Mouse (Mus musculus): Measurements from ENCODE around the gene Repin1.

The Repin1 gene

GRCm38 (mm10) chr6:48593158-48594042 is at the start of gene Repin1, which contains the start of gene Gm44965:
TSS of gene Repin1 (plus strand) at chr6:48593883.
TSS of gene Gm44965 (plus strand) at chr6:48593941.
- DNase-seq = peak; percentile 97

DNA sequence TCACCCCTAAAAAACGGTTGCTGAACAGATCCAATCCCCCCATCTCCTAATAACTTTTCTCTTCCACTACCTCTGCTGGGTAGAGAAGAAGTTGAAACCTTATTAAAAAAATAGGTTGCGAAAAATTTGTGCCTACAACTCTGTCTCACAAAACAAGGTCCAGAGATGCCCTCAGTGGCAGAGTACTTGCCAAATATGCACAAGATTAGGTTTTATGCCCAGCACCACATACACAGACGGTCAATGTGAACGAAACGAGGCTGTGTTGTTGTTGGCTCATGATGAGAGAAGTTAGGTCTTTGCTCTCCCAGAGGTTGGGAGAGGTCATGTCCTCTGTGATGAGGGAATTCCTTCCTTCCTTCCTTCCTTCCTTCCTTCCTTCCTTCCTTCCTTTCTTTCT is 48.4 kb upstream of the Repin1 start:
- no peak for DNase-seq

- peak; percentile 63 for DNase-seq
Measured at GRCm38 (mm10) chr6:48546271-48546670, 47.4 kb upstream of the Repin1 start.

GRCm38 (mm10) chr6:48546858-48547257 is 46.8 kb upstream of the Repin1 start:
- no peak for DNase-seq

DNA sequence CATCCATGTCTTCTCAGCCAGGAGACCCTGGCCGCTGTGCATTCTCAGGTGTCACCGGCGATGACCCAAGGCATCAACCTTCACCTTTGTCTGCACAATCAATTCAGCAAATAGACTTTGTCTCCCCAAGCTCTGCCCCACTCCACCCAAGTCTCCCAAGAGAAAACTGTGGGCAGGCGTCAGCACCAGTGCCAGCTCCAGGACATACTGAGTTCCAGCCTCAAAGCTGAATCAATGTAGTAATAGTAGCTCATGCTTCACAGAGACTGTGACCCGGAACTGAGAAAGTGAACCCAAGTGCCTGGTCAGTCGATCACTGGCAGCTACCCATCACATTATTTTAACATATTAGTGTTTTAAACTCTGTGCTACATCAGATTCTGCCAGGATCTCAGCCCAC is 45.4 kb upstream of the Repin1 start:
- DNase-seq = no peak

GRCm38 (mm10) chr6:48552918-48553317 is 40.8 kb upstream of the Repin1 start:
- peak; percentile 50 for DNase-seq

DNA sequence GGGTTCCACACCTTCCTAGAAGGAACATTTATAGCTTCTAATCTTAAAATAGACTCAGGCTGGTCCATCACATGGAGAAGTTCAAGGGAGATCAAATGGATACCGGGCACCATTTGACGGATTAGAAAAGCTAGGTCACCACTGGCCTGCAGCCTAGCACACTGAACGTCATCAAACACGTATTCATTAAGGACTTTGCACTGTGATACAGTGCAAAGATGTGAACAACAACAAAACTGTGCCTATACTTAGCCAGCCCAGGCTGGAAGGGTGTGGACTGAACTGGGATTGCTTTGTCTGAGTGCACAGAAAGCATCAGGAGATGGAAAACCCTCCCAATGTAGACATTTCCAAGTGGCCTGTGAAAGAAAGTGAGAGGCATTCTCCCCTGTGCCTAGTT is 39.9 kb upstream of the Repin1 start:
- no peak for DNase-seq

GRCm38 (mm10) chr6:48554280-48555103 is 39.2 kb upstream of the Repin1 start, which contains the start of gene Lrrc61:
TSS of gene Lrrc61 (plus strand) at chr6:48554796.
- DNase-seq = peak; percentile 98

- DNase-seq = peak; percentile 84
Measured at GRCm38 (mm10) chr6:48555104-48555890, 38.4 kb upstream of the Repin1 start.

GRCm38 (mm10) chr6:48555956-48556355 is 37.7 kb upstream of the Repin1 start:
- DNase-seq = no peak

DNA sequence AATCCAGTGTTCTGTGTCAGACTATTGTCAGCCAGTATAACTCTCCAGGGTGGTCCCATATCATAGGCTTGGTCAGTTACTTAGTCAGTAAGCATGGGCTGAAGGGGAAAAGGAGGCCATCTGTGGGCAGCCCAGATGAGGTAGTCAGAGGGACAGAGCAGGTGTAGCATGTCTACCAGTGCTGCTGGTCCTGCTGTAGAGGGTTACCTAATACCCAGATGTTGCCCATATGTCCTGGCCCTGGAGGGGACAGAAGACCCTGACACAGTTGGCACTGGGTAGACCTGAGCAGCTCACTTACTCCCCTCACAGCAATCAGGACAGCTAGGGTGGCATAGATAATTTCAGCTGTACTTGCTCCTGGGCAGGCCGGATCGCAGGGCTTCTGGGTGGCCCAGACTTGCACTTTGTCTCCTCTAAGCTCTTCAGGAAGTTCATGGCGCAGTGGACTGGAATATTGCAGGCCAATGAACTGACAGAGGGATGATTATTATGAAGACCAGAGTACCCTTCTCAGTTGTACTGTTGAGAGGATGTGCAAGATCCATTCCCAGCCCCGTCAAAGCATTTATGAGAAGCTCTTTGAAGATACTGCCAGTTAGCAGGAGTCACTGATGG is 27.9 kb upstream of the Repin1 start:
- peak; percentile 59 for DNase-seq

DNA sequence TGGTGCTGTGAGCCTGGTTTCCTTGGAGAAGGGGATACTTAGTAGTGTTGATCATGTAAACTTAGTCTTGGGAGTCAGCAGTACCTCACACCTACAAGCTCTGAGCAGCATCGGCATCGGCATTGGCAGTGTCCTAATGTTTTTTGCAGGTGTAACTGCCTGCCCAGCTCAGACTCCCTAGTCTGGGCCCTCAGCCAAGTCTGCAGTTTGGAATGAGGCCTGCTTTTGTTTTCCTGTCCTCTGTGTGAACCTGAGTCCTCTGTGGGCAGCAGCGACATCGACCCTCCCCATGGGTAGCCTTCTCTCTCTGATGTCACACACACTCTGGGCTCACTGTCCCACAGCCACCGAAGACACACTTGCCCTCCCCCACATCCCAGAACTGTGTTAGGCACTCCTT is 27.4 kb upstream of the Repin1 start:
- peak; percentile 91 for DNase-seq

DNA sequence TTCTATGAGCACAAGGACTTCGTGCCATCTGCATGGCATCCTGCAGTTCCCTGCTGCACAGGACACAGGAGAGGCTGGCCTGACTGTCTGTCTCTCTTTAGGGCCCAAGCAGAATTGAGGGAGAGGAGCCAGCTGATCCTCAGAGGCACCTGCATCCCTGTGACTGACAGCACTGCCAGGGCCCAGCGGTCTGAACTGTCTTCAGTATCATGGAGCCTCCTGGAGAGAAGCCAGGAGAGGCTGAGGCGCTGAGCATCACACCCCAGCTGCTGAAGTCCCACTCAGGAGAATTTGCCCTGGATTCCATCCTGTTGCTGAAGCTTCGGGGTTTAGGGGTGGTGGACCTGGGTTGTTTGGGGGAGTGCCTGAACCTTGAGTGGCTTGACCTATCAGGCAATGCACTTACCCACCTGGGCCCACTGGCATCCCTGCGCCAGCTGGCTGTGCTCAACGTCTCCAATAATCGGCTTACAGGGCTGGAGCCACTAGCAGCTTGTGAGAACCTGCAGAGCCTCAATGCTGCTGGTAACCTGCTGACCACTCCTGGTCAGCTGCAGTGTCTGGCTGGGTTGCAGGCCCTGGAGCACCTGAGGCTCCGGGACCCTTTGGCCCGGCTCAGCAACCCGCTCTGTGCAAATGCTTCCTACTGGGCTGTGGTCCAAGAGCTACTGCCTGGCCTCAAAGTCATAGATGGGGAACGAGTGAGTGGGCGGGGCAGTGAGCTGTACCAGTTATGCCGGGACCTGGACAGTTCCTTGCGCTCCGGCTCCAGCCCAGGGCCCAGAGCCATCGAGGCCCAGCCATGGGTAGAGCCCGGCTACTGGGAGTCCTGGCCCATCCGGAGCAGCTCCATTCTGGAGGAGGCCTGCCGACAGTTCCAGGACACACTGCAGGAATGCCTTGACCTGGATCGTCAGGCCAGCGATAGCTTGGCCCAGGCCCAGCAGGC is 25.4 kb upstream of the Repin1 start:
- peak; percentile 85 for DNase-seq

GRCm38 (mm10) chr6:48569065-48569807 is 24.4 kb upstream of the Repin1 start:
- DNase-seq = peak; percentile 75

- no peak for DNase-seq
Measured at GRCm38 (mm10) chr6:48572014-48572413, 21.7 kb upstream of the Repin1 start.

DNA sequence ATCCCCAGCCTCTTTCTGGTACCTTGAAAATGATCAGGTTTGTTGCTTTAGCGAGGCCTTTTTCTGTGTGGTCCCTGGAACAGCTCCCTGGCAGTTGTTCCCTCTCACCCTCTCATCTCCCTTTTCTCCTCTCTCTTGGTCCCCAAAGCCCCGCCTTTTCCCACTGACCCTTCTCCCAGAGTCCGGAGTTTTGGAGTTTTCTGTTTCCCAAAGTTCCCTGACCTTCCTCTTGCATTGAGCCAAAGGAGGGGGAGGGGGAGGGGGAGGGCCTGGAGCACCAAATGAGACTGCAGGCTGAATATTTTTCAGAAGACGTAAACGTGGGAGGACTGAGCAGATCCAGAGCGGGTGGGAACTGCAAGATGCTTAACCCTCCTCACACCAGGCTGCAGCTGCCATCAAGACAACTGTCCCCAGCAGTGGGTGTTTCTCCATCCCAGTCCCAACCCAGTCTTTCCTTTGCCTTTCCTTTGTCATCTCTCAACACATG is 21.1 kb upstream of the Repin1 start, which contains the start of gene Rarres2:
Rarres2 (minus strand) TSS at position 218 of the 490 bp plus-strand sequence.
- DNase-seq = peak; percentile 80

GRCm38 (mm10) chr6:48573280-48573679 is 20.4 kb upstream of the Repin1 start:
- DNase-seq = no peak

GRCm38 (mm10) chr6:48573981-48574380 is 19.7 kb upstream of the Repin1 start:
- DNase-seq = no peak

- DNase-seq = no peak
Measured at GRCm38 (mm10) chr6:48578736-48579135, 14.9 kb upstream of the Repin1 start.

DNA sequence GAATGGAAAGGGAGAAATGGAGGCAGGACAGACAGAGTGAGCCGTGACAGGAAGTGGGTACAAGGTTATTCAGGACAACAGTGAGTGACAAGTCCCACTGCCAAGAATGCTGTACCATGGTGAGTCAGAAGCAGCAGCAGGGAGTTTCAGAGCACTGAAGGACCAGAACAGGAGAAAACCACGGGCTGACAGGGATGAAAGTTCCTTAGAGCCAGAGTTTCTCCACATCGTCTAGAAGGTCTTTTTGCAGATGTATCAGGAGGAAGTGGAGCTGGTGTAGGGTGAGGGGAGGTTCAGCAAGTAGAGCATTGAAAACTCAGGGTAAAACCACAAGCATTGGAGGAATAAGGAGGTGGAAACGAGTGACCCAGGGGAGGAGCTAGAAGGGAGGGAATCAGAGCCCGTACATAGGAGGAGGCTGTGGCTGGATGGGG is 14.5 kb upstream of the Repin1 start:
- DNase-seq = no peak

Measured in kidney, adult 9 months (tissue).